Mouse (Mus musculus) lung, adult 2 months (tissue): ENCODE measurements around the gene Opalin.

ENCODE experiments used
- CTCF ChIP-seq: fragments of 200-500 bp; IDR thresholded peaks from 2 replicates; pipeline ENCODE4 v1.5.1; 2011; ENCODE audit warnings: mild to moderate bottlenecking, low read length, control low read depth; ENCODE audit not compliant: insufficient read depth
- POLR2A ChIP-seq: fragments of 200-500 bp; IDR thresholded peaks from 2 replicates; pipeline ENCODE4 v1.6.1; 2011; ENCODE audit warnings: low read depth, mild to moderate bottlenecking, control low read depth, low read length, borderline replicate concordance; ENCODE audit errors: extremely low read depth

DNA sequence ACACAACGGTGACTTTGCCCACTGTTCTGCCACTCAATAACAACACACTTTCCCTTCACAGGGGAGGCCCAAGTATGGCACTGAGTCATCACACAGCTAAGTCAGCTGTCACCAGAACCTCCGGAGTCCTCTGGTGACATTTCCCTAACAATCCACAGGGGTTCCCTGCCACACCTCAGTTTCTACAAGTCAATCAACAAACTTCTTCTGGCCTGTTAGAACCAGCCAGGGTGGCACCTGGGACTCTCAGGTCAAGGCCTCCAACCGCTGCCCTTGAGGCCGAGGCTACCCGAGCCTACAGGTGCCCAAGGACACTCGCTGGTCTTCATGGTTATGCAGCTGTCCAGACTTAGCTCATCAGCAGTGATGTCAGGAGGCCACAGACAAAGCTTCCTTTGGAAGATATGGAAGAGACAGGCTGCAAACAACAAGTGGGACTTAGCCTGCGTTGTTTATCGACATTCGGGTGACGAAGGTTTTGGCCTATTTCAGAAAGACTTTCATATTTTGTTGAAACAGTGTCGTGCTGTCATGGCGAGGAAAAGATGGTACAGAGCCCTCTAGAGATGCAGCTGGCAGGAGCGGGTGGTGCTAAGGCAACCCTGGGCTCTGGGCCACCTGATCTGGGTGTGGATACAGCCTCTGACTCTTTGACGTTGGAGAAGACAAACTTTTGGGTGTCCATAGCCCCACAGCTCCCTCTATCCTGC lies 3.0 kb downstream of the Opalin start:
- TF ChIP-seq CTCF (no peak), POLR2A (no peak)
